Mouse (Mus musculus) fibroblast of lung, adult 2 months (primary cell): ENCODE data around the gene Frem1.

Experiments used
- DNase-seq: peaks from one replicate; pipeline ENCODE4 v3.0.0-alpha.2; 2011; ENCODE audit warnings: low read depth

The Frem1 gene

GRCm38 (mm10) chr4:82872121-82872520, 180.0 kb downstream of the Frem1 start:
- no peak for DNase-seq

GRCm38 (mm10) chr4:82870931-82871330, 181.2 kb downstream of the Frem1 start:
- no peak for DNase-seq

- no peak for DNase-seq
Observed at GRCm38 (mm10) chr4:82867731-82868445, 184.3 kb downstream of the Frem1 start.

DNA sequence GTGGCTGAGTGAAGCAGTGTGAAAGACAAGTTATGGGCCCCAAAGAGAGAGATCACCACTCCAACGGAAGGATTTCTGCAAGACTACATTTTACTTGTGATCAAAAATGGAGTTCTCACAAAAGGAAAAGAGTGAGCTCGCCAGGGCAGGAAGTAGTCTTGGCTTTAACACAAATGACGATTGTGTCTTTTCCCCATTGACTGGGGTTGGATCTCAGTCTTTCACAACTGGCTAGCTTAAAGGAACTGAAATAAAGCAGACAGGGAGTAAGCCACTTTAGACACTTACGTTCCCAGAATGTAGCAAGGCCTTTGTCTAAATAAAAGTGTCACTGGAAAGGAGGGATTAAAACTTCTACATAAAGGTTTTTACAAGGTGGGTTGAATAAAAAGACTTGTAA, 185.0 kb downstream of the Frem1 start:
- no peak for DNase-seq

DNA sequence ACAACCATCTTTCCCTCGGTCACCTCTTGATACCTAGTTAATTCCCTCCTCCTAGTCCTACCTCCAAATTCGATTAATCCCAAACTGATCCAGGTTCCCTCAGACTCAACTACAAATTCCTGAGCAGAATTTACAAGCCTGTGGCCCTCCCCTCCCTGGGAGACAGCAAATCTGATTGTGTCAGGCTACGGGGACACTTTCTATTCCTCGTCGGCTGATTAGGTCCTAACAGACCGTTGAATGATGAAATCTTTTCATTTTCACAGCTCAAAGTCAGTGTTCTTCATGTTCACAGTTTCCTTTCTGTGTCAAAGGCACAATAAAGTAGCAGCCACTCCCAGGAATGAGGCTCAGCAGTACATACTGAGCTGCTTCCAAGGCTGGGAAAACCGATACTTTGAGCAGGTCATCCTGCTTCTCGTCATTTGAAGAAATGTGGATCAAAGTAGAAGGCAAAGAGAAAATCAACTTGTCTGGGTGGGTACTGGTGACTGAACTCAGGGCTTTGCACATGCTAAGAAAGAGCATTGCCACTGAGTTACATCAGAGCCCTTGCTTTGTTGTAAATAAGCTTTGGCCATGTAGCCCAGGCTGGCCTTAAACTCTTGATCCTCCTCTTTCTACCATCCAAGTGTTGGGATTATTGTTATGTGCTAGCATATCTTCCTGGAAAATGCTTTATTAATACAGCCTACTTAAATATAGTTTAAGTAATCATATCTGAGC, 187.0 kb downstream of the Frem1 start:
- no peak for DNase-seq

DNA sequence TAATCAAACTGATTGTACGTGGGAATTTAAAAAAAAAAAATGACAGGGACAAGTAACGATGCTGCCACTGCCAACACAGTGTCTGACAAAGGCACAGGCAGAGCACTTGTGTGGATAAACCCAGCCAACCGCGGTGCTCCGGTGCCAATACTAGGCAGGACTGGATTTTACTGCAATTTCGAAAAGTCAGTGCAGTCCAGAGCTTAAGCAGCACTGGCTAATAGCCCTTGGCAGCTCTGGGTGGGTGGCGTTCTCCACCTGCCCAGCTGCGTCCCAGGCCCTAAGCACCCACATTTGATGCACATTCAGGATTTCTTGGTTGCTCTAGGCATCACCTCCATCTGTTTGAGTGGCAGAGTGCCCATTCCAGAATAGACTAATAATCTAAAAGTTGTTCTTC, 188.8 kb downstream of the Frem1 start:
- no peak for DNase-seq

DNA sequence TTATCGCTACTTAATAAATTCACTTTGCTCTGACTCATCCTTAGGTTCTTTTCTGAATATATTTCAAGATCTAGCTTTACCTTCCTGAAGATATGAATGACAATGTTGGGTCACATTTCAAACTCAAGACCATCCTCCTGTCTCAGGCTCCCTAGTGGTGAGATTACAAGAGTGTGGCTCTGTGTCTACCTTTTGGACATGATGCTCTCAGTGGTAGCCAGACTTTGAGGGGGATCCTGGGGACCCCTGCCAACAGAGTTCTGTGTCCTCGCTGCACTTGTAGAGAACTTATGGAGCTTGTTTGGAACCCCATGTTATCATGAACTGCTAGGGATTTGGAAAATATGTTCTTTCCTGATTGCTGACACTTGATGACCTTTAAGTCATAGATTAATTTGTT, 190.7 kb downstream of the Frem1 start:
- no peak for DNase-seq

DNA sequence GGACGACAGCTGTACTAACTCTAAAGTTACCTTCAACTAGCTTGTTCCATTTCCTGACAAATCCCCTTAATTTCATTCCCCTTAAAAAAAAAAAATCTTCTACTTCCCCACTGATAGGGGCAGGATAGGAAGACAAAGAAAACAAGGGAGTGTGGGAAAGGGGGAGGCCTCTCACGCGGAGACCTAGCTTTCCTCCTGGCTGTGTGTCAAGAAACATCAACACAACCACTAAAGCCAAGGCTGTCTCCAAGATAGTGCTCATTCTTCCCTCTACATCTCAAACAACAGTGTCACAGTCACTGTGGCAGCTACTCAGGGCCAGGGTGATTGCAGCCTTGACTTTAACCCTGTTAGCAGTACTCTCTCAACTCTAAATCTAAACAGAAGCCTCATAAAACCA, 191.6 kb downstream of the Frem1 start:
- no peak for DNase-seq

- DNase-seq: no peak
Observed at GRCm38 (mm10) chr4:82859131-82860125, 192.7 kb downstream of the Frem1 start, which contains the start of gene Zdhhc21. Zdhhc21 (minus strand) TSS chr4:82859958.

- no peak for DNase-seq
Observed at GRCm38 (mm10) chr4:82858431-82859010, 193.6 kb downstream of the Frem1 start.

- no peak for DNase-seq
Observed at GRCm38 (mm10) chr4:82856986-82857385, 195.2 kb downstream of the Frem1 start.

GRCm38 (mm10) chr4:82853809-82854208, 198.3 kb downstream of the Frem1 start:
- DNase-seq: no peak

- no peak for DNase-seq
Observed at GRCm38 (mm10) chr4:82848552-82849234, 203.4 kb downstream of the Frem1 start.
